Mouse (Mus musculus) spleen, adult 2 months (tissue): ENCODE measurements at regions not wholly inside any gene's neighbourhood (a gene's known extent, or its start where the extent isn't known, plus 50 kb on each side); places are given as distances from the start of the nearest gene placed in this dataset.

Experiments used
- CTCF ChIP-seq: fragments of 200-500 bp; IDR thresholded peaks from 2 replicates; pipeline ENCODE4 v1.5.1; 2011; ENCODE audit warnings: mild to moderate bottlenecking, inconsistent platforms; ENCODE audit not compliant: insufficient read depth, insufficient read length, insufficient replicate concordance; ENCODE audit errors: extremely low read depth
- POLR2A ChIP-seq: fragments of 200-500 bp; IDR thresholded peaks from 2 replicates; pipeline ENCODE4 v1.6.1; 2011; ENCODE audit warnings: low read depth, low read length, inconsistent platforms

- no peak for TF ChIP-seq POLR2A
- no peak for TF ChIP-seq CTCF
These were observed 97.6 kb upstream of the Lmo4 start for GRCm38 (mm10) chr3:144302626-144303025.
